Mouse (Mus musculus) skeletal muscle tissue, adult 2 months (tissue): ENCODE results near the gene Txnl4b.
A peak's percentile ranks its signal among the peaks of the same experiment; 100 is the strongest.

Source experiments
- DNase-seq: peaks from one replicate; pipeline ENCODE4 v3.0.0-alpha.2; 2012; ENCODE audit warnings: low read depth, low spot score

Gene Txnl4b

DNA sequence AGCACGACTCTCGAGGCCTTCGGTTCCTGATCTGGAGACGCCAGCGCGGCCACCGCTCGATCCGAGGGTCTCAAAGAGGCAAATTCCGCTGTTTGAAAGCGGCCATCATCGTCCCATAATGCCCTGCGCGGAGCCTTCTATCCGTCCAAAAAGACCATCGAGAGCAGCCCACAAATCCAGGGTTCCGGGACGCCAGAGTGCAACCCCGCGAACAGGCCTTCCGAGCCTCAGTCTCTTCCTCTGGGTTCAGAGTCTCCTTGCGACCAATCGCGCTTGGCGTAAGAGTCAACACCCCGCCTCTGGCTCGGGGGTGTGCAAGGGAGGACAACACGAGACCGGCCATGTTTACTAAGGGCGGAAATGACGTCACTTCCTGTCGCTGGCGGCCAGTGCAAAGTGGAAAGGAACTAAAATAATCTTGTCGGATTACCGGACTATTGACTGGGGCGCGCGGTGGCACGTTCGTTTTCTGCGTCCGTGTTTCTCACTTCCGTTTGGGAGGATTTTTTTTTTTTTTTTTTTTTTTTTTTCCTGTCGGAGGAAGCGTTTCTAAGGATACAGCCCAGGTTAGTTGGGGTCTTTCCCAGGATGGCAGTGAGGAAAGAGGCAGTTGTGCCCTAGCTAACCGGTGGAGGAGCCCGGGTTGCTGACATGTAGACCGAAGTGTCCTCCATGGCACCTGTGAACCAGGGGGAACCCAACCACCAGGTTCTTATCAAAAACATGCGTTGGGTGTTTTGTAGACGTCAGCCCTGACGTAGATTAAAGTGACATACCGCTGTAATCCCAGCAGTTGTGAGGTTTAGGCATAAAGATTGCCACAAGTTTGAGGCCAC, at the start of gene Txnl4b, which contains the start of gene Dhx38:
Gene Txnl4b (plus strand): TSS at position 395 of the 836 bp plus-strand sequence.
Gene Dhx38 (minus strand): TSS at position 364 of the 836 bp plus-strand sequence.
- peak; percentile 99 for DNase-seq

DNA sequence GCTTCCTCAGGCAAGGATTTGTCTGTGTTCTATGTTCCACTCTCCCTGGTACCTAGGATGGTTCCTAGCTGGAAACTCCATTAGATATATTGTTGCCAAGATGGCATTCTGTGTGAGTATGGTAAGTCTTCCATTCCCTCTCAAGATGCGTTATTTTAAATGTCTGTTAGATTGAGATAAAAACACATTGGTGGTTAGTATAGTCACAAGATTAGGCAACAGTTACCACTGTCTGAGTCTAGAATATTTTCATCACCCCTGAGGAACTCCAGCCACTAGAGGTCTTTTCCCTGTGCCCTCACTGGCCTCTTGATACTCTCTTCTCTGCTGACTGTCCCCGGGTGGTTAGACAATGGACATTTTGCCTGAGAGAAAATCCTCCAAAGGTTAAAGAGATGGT, 41.7 kb upstream of the Txnl4b start:
- no peak for DNase-seq

DNA sequence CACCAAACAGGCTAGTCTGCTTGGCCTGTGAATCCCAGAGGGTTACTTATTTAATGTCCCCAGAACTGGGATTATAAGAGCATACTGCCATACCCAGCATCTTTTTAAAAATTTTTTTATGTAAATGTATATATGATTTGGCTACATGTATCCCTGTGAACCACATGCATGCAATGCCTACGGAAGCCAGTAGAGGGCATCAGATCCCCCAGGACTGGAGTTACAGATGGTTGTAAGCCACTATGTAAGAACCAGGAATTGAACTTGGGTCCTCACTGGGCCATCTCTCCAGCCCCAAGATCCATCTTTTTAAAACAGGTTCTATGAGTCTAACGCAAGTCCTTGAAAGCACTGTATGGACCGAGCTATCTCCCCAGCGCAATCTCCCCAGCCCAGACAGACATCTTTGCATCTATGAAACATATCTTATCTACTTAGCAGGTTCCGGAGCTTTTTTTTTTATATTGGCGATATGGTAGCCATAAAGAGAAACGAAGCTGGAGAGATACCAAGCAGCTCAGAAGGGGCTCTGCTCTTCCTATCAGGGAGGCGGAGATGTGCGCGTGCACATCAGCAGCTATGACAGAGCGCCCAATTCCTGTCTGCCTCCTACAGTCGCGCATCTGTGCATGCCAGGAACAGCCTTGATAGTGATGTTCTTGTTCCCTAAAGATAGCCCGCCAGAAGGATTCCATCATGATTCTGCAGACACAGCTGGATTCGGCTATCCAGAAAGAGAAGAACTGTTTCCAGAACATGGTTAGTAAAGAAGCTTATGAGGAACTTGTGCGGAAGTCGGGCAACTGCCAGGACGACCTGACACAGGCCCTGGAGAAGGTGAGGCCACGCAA, 30.3 kb upstream of the Txnl4b start:
- DNase-seq: no peak

GRCm38 (mm10) chr8:109536703-109537102, 29.0 kb upstream of the Txnl4b start:
- DNase-seq: peak; percentile 35

DNA sequence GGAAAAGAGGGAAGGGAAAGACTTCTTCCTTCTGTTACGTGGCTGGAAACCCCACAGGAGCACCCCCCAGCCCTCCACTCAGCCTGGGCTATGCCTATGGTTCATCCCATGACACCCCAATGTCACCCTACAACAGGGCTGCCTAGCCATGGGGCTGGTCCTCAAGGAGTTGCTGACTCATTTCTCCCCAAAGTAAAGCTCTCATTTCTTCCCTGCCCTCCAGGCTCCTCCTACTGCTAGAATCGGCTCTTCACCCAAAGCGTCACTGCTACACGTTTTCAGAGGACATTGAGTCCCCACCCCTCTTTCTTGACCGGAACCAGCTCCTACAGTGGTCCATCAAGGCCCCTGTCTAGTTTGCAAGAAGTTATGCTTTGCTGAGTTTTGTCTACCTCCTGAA, 23.5 kb upstream of the Txnl4b start:
- DNase-seq: no peak

DNA sequence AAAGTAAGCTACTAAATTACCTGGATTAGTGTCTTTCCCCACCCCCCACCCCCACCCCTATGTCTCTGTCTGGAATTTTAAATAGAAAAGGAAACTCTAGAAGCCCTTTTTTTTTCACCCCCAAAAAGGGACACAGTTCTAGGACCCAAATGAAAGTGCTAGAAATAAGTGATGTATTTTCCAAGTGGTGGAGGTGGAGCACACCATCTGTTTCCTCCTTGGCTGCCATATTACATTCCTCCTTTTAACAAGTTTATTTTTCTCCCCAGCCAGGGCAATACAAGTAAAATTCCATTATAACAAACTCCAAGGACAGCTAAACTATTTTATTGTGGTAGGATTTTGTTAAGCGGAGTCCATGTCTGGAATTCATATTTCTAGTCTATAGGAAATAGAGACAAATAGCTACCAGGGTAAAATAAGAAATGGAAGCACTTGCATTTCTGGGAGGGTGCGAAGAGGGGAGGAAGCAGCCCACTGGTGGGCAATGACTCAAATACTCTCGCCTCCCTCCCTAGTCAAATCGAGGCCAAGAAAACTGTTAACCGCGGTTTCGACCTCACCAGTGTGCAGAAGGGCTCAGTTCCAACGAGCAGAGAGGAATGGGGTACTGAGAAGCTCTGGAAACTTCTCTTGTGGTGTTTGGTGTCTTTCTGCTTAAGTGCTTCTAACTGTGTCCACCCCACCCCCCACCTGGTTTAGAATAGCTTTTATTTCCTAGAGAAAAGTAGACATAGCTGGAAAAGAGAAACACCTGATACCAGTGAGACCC, 22.8 kb upstream of the Txnl4b start:
- DNase-seq: no peak

- DNase-seq: no peak
Observed at GRCm38 (mm10) chr8:109544049-109544448, 21.6 kb upstream of the Txnl4b start.

GRCm38 (mm10) chr8:109551663-109552062, 14.0 kb upstream of the Txnl4b start:
- no peak for DNase-seq

- DNase-seq: no peak
Observed at GRCm38 (mm10) chr8:109563881-109564280, 1.8 kb upstream of the Txnl4b start.

GRCm38 (mm10) chr8:109564766-109565165, 926 bp upstream of the Txnl4b start:
- DNase-seq: no peak

- no peak for DNase-seq
Observed at GRCm38 (mm10) chr8:109571139-109571538, 5.4 kb downstream of the Txnl4b start.

GRCm38 (mm10) chr8:109576311-109576710, 10.6 kb downstream of the Txnl4b start:
- no peak for DNase-seq

- no peak for DNase-seq
Observed at GRCm38 (mm10) chr8:109578900-109579301, 13.2 kb downstream of the Txnl4b start, which contains the start of gene Hp. Gene Hp, minus strand, starts transcription at chr8:109579172.

DNA sequence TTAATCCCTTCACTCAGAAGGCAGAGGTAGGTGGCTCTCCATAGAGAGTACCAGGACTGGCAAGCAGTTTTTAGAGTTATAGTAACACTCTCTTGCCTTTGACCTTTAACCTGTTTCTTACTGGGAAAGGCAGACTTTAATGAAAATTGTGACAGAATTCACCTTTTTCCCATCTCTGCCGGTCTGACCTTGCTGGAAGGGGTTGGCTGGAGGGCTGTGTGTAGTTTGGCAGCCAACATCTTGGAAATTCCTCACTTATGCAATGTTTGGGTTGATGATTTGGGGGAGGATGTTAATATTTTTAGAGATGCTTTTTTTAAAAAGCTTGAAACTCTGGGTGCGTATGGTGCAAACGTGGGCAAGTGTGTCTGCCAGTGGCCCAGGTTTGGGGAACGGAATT, 18.6 kb downstream of the Txnl4b start:
- DNase-seq: no peak

GRCm38 (mm10) chr8:109584830-109585229, 19.1 kb downstream of the Txnl4b start:
- no peak for DNase-seq

DNA sequence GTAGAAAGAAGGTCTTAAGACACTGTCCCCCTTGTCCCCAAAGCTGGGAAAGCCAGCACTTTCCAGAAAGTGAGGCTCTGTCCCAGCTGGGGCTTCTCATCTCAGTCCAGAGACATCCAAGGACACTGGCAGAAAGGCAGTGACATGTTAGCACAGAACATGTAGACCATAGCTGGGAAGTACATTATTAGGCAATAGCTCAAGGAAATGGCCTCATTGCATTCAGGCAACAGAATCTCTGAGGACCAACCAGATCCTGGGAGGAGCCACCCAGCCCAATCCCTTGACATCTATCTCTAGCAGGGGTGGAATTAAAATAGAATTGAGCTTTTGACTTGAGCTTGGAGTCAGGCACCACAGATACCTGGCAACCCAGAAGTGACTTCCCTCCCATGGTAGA, 20.0 kb downstream of the Txnl4b start:
- no peak for DNase-seq

GRCm38 (mm10) chr8:109586972-109587504, 21.3 kb downstream of the Txnl4b start:
- DNase-seq: no peak

- DNase-seq: no peak
Observed at GRCm38 (mm10) chr8:109590901-109591300, 25.2 kb downstream of the Txnl4b start.

DNA sequence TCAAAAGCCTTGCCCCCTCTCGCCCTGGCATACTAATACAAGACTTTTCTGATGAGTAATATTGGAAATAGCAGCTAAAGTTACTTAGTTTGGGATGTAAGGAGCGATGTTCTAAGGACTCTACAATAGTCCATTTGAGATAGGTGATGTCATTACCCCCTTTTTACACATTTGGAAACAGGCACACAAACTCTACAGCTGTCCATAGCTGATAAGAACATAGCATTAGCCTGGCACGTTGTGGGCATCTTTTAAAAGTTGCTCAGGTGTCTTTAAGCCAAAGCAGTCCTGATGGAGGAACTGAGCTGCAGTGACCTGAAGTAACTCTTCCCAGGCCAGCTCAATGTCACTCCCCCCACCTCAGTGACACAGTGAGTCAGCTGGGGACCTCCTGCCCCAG, 25.7 kb downstream of the Txnl4b start:
- DNase-seq: no peak

DNA sequence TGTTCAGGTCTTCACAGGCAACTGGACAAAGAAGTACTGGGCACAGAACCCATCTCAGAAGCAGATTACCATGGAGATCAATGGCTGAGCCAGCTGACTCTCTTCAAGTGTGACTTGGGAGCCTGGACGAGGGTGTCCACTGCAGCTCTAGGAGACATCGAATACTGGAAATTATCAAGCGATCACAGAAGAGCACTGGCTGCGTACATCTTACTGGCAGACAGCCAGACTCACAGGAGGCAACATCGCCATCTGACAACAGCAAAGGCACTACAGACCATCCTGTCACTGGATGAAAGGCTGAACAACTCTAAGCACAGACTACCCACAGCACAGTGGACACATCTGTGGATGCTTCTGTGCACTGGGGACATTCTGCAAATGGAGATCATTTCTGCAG, 26.5 kb downstream of the Txnl4b start:
- DNase-seq: no peak

DNA sequence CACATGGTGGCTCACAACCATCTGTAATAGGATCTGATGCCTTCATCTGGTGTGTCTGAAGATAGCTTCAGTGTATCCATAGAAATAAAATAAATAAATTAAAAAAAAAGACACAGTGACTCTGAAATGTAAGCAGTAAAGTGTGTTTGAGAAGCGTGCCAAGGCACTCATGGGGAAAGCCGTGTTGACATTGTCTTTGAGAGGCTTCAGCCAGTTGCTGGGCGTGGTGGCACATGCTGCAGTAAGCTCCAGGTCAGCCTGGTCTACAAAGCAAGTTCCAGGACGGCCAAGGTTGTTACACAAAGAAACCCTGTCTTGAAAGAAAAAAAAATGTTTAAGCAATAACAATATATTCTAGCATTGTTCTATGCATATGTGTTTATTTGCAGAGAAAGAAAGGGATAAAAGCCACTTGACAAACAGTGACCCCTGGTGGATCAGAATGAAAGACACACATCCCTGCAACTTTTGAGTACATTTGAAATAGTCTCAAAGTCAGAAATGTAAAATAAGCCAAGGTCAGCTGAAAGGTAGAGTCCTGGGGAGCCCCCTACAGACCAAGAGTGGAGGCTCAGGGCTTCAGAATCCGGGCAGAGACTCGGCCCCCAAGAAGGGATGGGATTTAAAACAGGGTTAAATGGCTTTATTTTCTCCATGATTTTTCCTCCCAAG, 27.6 kb downstream of the Txnl4b start:
- no peak for DNase-seq
